Mouse (Mus musculus): Measurements from ENCODE around the gene Igsf3.

Igsf3 gene

GRCm38 (mm10) chr3:101376538-101377247 is at the start of gene Igsf3:
TSS of gene Igsf3 (plus strand) at chr3:101377083.
- DNase-seq (ENCODE audit: low read depth): peak; percentile 83

GRCm38 (mm10) chr3:101327248-101327647 is 49.6 kb upstream of the Igsf3 start:
- no peak for DNase-seq (ENCODE audit: low read depth)

GRCm38 (mm10) chr3:101328617-101329016 is 48.3 kb upstream of the Igsf3 start:
- no peak for DNase-seq (ENCODE audit: low read depth)

- no peak for DNase-seq (ENCODE audit: low read depth)
These were observed 33.5 kb upstream of the Igsf3 start for GRCm38 (mm10) chr3:101343199-101343924.

- DNase-seq (ENCODE audit: low read depth): no peak
These were observed 32.6 kb upstream of the Igsf3 start for GRCm38 (mm10) chr3:101344246-101344645.

GRCm38 (mm10) chr3:101345299-101345698 is 31.6 kb upstream of the Igsf3 start:
- no peak for DNase-seq (ENCODE audit: low read depth)

- no peak for DNase-seq (ENCODE audit: low read depth)
These were observed 30.1 kb upstream of the Igsf3 start for GRCm38 (mm10) chr3:101346806-101347205.

- no peak for DNase-seq (ENCODE audit: low read depth)
These were observed 28.3 kb upstream of the Igsf3 start for GRCm38 (mm10) chr3:101348501-101349161.

- no peak for DNase-seq (ENCODE audit: low read depth)
These were observed 27.2 kb upstream of the Igsf3 start for GRCm38 (mm10) chr3:101349542-101350307.

GRCm38 (mm10) chr3:101350406-101350805 is 26.5 kb upstream of the Igsf3 start:
- no peak for DNase-seq (ENCODE audit: low read depth)

- DNase-seq (ENCODE audit: low read depth): no peak
These were observed 22.4 kb upstream of the Igsf3 start for GRCm38 (mm10) chr3:101354490-101354889.

- DNase-seq (ENCODE audit: low read depth): no peak
These were observed 21.2 kb upstream of the Igsf3 start for GRCm38 (mm10) chr3:101355702-101356101.

- no peak for DNase-seq (ENCODE audit: low read depth)
These were observed 20.0 kb upstream of the Igsf3 start for GRCm38 (mm10) chr3:101356583-101357553.

GRCm38 (mm10) chr3:101360832-101361231 is 16.1 kb upstream of the Igsf3 start:
- DNase-seq (ENCODE audit: low read depth): no peak

GRCm38 (mm10) chr3:101362391-101362790 is 14.5 kb upstream of the Igsf3 start:
- DNase-seq (ENCODE audit: low read depth): no peak

GRCm38 (mm10) chr3:101363574-101363973 is 13.3 kb upstream of the Igsf3 start:
- no peak for DNase-seq (ENCODE audit: low read depth)

- DNase-seq (ENCODE audit: low read depth): no peak
These were observed 11.7 kb upstream of the Igsf3 start for GRCm38 (mm10) chr3:101365081-101365612.

- no peak for DNase-seq (ENCODE audit: low read depth)
These were observed 11.0 kb upstream of the Igsf3 start for GRCm38 (mm10) chr3:101365911-101366310.

- DNase-seq (ENCODE audit: low read depth): peak; percentile 40
These were observed 9.5 kb upstream of the Igsf3 start for GRCm38 (mm10) chr3:101367372-101367771.

GRCm38 (mm10) chr3:101369301-101369881 is 7.5 kb upstream of the Igsf3 start:
- no peak for DNase-seq (ENCODE audit: low read depth)
